Mouse (Mus musculus) CH12.LX (cell line): Measurements from ENCODE around the gene Gm15294. TPM values are rescaled to one million over a fixed set of nuclear protein-coding genes. Genes with fewer than 3 reads are reported as not detected.

ENCODE experiments used
- DNase-seq: peaks from one replicate; pipeline ENCODE4 v3.0.0-alpha.2; 2013; ENCODE audit errors: extremely low read depth
- H3K27ac ChIP-seq: 2 replicates; pipeline ENCODE4 v1.5.1; 2012; ENCODE audit warnings: low read depth, mild to moderate bottlenecking, control low read depth, moderate library complexity; ENCODE audit not compliant: insufficient read depth
- H3K27me3 ChIP-seq: replicated peaks from 2 replicates; pipeline ENCODE3; 2012; ENCODE audit warnings: inconsistent platforms
- H3K36me3 ChIP-seq, 2 experiments: replicated peaks in 1 of 2; 2 replicates each; pipeline versions ENCODE3 to v1.6.1; 2012; ENCODE audit warnings: inconsistent platforms in 1 of 2, low read length in 1 of 2, mild to moderate bottlenecking in 1 of 2, mixed read lengths in 1 of 2, moderate library complexity in 1 of 2; ENCODE audit not compliant: control insufficient read depth in 1 of 2, insufficient read depth in 1 of 2
- H3K4me1 ChIP-seq, 2 experiments: 2 replicates each; pipeline ENCODE4 v1.6.1; 2012; ENCODE audit warnings: inconsistent platforms in 1 of 2, moderate library complexity in 1 of 2; ENCODE audit not compliant: insufficient read depth in 2 of 2, control insufficient read depth in 1 of 2
- H3K4me2 ChIP-seq: 2 replicates; pipeline ENCODE4 v1.6.1; 2012; ENCODE audit warnings: low read depth, mild to moderate bottlenecking, control low read depth; ENCODE audit not compliant: poor library complexity, insufficient read depth, severe bottlenecking
- H3K4me3 ChIP-seq, 3 experiments: fragments of 150-350 bp in 1 of 3; sonication (generic) in 1 of 3; replicated peaks in 1 of 3; 2 replicates each; pipeline versions ENCODE3 to v1.5.1; 2011 to 2012; ENCODE audit warnings: low read depth in 2 of 3, low read length in 2 of 3, mild to moderate bottlenecking in 2 of 3, moderate library complexity in 2 of 3, control low read depth in 1 of 3, improper control_type of control experiment in 1 of 3, inconsistent platforms in 1 of 3, mixed read lengths in 1 of 3; ENCODE audit not compliant: poor library complexity in 1 of 3
- H3K79me2 ChIP-seq: replicated peaks from 2 replicates; pipeline ENCODE4 v1.6.1; 2012; ENCODE audit warnings: mild to moderate bottlenecking, moderate library complexity; ENCODE audit not compliant: control insufficient read depth, poor library complexity, insufficient read depth, severe bottlenecking; ENCODE audit errors: extremely low read depth
- H3K9ac ChIP-seq: 2 replicates; pipeline ENCODE4 v1.6.1; 2012; ENCODE audit warnings: low read depth, mild to moderate bottlenecking, control low read depth, moderate library complexity; ENCODE audit not compliant: insufficient read depth
- H3K9me3 ChIP-seq: replicated peaks from 2 replicates; pipeline ENCODE3; 2012; ENCODE audit warnings: low read length, inconsistent platforms, mixed read lengths
- CHD1 ChIP-seq: IDR thresholded peaks from 2 replicates; pipeline ENCODE4 v1.6.1; 2012; ENCODE audit warnings: low read depth, low read length, improper control_type of control experiment, inconsistent platforms
- E2F4 ChIP-seq: IDR thresholded peaks from 2 replicates; pipeline ENCODE4 v1.6.1; 2011; ENCODE audit warnings: low read depth, low read length, improper control_type of control experiment; ENCODE audit not compliant: insufficient replicate concordance
- EP300 ChIP-seq: IDR thresholded peaks from 2 replicates; pipeline ENCODE4 v1.6.1; 2011; ENCODE audit warnings: low read length, improper control_type of control experiment
- HCFC1 ChIP-seq: IDR thresholded peaks from 2 replicates; pipeline ENCODE4 v1.6.1; 2012; ENCODE audit warnings: low read depth, mild to moderate bottlenecking, inconsistent platforms, low read length, improper control_type of control experiment
- JUND ChIP-seq: conservative IDR thresholded peaks from 2 replicates; pipeline ENCODE4 v1.6.1; 2011; ENCODE audit warnings: low read depth, low read length, improper control_type of control experiment
- KAT2A ChIP-seq: IDR thresholded peaks from 2 replicates; pipeline ENCODE4 v1.6.1; 2012; ENCODE audit warnings: low read length, improper control_type of control experiment, inconsistent platforms; ENCODE audit not compliant: insufficient replicate concordance
- MXI1 ChIP-seq: IDR thresholded peaks from 2 replicates; pipeline ENCODE4 v1.6.1; 2011; ENCODE audit warnings: mild to moderate bottlenecking, low read depth, low read length, improper control_type of control experiment
- NELFE ChIP-seq: IDR thresholded peaks from 2 replicates; pipeline ENCODE4 v1.6.1; 2011; ENCODE audit warnings: low read depth, low read length, improper control_type of control experiment
- NRF1 ChIP-seq: IDR thresholded peaks from 2 replicates; pipeline ENCODE4 v1.6.1; 2014; ENCODE audit warnings: low read depth, mild to moderate bottlenecking, inconsistent platforms, low read length, improper control_type of control experiment, moderate library complexity
- POLR2A ChIP-seq: IDR thresholded peaks from 2 replicates; pipeline ENCODE4 v1.6.1; 2011; ENCODE audit warnings: low read depth, mild to moderate bottlenecking, improper control_type of control experiment, low read length
- RAD21 ChIP-seq: IDR thresholded peaks from 2 replicates; pipeline ENCODE4 v1.6.1; 2011; ENCODE audit warnings: low read depth, mild to moderate bottlenecking, low read length, improper control_type of control experiment, moderate library complexity
- RCOR1 ChIP-seq: conservative IDR thresholded peaks from 2 replicates; pipeline ENCODE4 v1.6.1; 2012; ENCODE audit warnings: low read depth, mild to moderate bottlenecking, inconsistent platforms, low read length, improper control_type of control experiment
- SIN3A ChIP-seq: IDR thresholded peaks from 2 replicates; pipeline ENCODE4 v1.6.1; 2012; ENCODE audit warnings: low read length, improper control_type of control experiment, inconsistent platforms
- UBTF ChIP-seq: IDR thresholded peaks from 2 replicates; pipeline ENCODE4 v1.6.1; 2012; ENCODE audit warnings: low read depth, mild to moderate bottlenecking, inconsistent platforms, low read length, improper control_type of control experiment, moderate library complexity
- USF1 ChIP-seq: IDR thresholded peaks from 2 replicates; pipeline ENCODE4 v1.6.1; 2014; ENCODE audit warnings: low read depth, mild to moderate bottlenecking, inconsistent platforms, low read length, improper control_type of control experiment
- ZC3H11A ChIP-seq: IDR thresholded peaks from 2 replicates; pipeline ENCODE4 v1.6.1; 2012; ENCODE audit warnings: low read depth, mild to moderate bottlenecking, inconsistent platforms, low read length, improper control_type of control experiment
- ZKSCAN1 ChIP-seq: IDR thresholded peaks from 2 replicates; pipeline ENCODE4 v1.6.1; 2012; ENCODE audit warnings: low read depth, inconsistent platforms, low read length, improper control_type of control experiment, borderline replicate concordance
- ZMIZ1 ChIP-seq: IDR thresholded peaks from 2 replicates; pipeline ENCODE4 v1.6.1; 2012; ENCODE audit warnings: low read depth, mild to moderate bottlenecking, inconsistent platforms, low read length, improper control_type of control experiment
- dilution Hi-C: fragments of 300-500 bp; cut with MboI; formaldehyde crosslinking; loops from 2 replicates; pipeline ENCODE4 v1.14.3; 2020; ENCODE audit warnings: low sequenced_read_pairs; ENCODE audit not compliant: extremely low pct_unique_long_range_greater_than_20kb, extremely low pct_ligation_motif_present
- in situ Hi-C: fragments of 300-500 bp; cut with MboI; formaldehyde crosslinking; loops from 3 replicates; pipeline ENCODE4 v1.14.3; 2019; ENCODE audit warnings: low sequenced_read_pairs, low pct_ligation_motif_present, low pct_unique_long_range_greater_than_20kb, mixed read lengths
- polyA plus RNA-seq: library from polyadenylated mRNA; unstranded; fragments of >175 nt; gene quantifications from 2 replicates; pipeline ENCODE4 v1.2.1, GENCODE M21; 2012; ENCODE audit warnings: low read depth; ENCODE audit not compliant: insufficient read length
- total RNA-seq, 2 experiments: library from RNA; depleted of rRNA; stranded (reverse); fragments of 300-350 nt in 1 of 2; fragments of >200 nt in 1 of 2; gene quantifications; 2 replicates each; pipeline ENCODE4 v1.2.3; 2012 to 2014

The Gm15294 gene
- total RNA-seq (2012; rRNA removed) (not detected in 2 replicates), total RNA-seq (2014; rRNA removed) (not detected in 2 replicates), polyA plus RNA-seq (0.47 and 1.6 TPM in 2 replicates)

GRCm38 (mm10) chrX:141875135-141875534, at the start of gene Gm15294:
TSS of gene Gm15294 (minus strand) at chrX:141875235.
- Histone ChIP-seq H3K36me3 (no peaks in the 10 kb centered on the region), H3K4me3 (no peak within 1 kb of the TSS), H3K27ac (no peak within 1 kb of the TSS), H3K9me3 (no peaks in the 10 kb centered on the region), H3K4me1 (no peaks in the 10 kb centered on the region), H3K4me2 (no peak within 1 kb of the TSS), H3K79me2 (no peaks in the 10 kb centered on the region), H3K27me3 (no peaks in the 10 kb centered on the region), H3K9ac (no peak within 1 kb of the TSS)
- no peak for TF ChIP-seq HCFC1
- no peak for TF ChIP-seq RAD21
- TF ChIP-seq MXI1: no peak
- no peak for TF ChIP-seq ZKSCAN1
- TF ChIP-seq CHD1: no peak
- TF ChIP-seq UBTF: no peak
- TF ChIP-seq JUND: no peak
- DNase-seq: no peak
- in situ Hi-C loops: no loop called here
- dilution Hi-C loops: no loop called here

- in situ Hi-C loops: no loop called here
- Histone ChIP-seq H3K36me3 (no peaks in the 10 kb centered on the region), H3K4me3 (no peak overlapping the region), H3K4me1 (no peaks in the 10 kb centered on the region), H3K27ac (no peak overlapping the region), H3K4me2 (no peak overlapping the region), H3K9ac (no peak overlapping the region), H3K79me2 (no peaks in the 10 kb centered on the region), H3K27me3 (no peaks in the 10 kb centered on the region)
- dilution Hi-C loops: no loop called here
- DNase-seq: no peak
- TF ChIP-seq MXI1: no peak
- TF ChIP-seq SIN3A: no peak
- no peak for TF ChIP-seq NRF1
- no peak for TF ChIP-seq E2F4
- no peak for TF ChIP-seq ZC3H11A
- TF ChIP-seq RAD21: no peak
- TF ChIP-seq ZMIZ1: no peak
- TF ChIP-seq, all 38 proteins: peak for 0
- H3K9me3 ChIP-seq: no peaks in the 10 kb centered on the region
These were observed 9.5 kb upstream of the Gm15294 start for GRCm38 (mm10) chrX:141884336-141885048.

DNA sequence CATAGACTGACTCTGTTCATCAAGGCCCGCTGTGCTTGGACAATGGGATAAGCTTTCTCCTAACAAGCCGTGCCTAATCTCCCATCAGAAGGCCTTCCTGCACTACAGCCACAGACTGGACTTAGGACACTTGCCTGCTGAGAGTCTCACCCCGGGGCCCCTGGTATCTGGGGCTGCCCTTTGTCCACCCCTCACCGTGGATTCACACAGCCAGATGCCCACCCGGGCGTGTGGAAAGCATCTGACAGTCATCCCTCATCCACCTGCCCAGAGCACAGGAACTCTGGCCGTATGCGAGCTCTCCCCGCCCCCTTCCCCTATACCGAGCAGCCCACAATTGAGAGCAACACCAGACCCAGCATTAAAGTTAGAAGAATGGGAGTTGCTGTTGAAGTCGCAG, 1.0 kb downstream of the Gm15294 start:
- in situ Hi-C loops (no loop called here), dilution Hi-C loops (no loop called here)
- TF ChIP-seq UBTF: no peak
- TF ChIP-seq EP300: no peak
- no peak for TF ChIP-seq POLR2A
- TF ChIP-seq RCOR1: no peak
- no peak for TF ChIP-seq USF1
- TF ChIP-seq E2F4: no peak
- TF ChIP-seq KAT2A: no peak
- TF ChIP-seq ZKSCAN1: no peak
- TF ChIP-seq NELFE: no peak

More for the DNA sequence above, 1.0 kb downstream of the Gm15294 start:
- H3K4me3 ChIP-seq: no peak overlapping the region
- H3K9ac ChIP-seq: no peak overlapping the region
- H3K4me2 ChIP-seq: no peak overlapping the region
- no peaks in the 10 kb centered on the region for H3K27me3 ChIP-seq
- no peaks in the 10 kb centered on the region for H3K79me2 ChIP-seq
- no peaks in the 10 kb centered on the region for H3K36me3 ChIP-seq
- no peaks in the 10 kb centered on the region for H3K9me3 ChIP-seq
- DNase-seq: no peak
- H3K4me1 ChIP-seq: no peaks in the 10 kb centered on the region
- no peak overlapping the region for H3K27ac ChIP-seq
